Mouse (Mus musculus): ENCODE measurements around the gene Tekt5.

DNA sequence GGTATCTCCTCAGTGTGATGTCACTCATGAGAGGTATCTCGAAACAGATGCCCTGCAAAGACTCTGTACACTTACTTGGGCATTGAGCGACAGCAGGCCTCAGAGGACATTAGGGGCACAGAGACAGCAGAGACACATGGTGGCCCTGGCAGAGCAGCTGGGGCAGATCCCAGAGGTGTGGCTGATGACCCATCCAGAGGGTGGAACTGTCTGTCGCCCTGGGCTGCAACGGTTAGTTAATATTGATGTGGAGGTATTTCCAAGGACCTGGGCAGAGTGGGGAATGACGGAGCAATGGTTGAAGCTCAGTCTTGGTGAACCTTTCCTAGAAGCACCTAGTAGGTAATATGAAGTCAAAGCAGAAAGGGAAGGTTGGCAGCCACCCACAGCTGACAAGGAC lies 3.5 kb upstream of the Tekt5 start:
- TF ChIP-seq POLR2A (IDR thresholded peaks at IDR 0.05; ENCODE audit: low read depth, low read length) (no peak), CTCF (IDR thresholded peaks at IDR 0.05; ENCODE audit: borderline replicate concordance, insufficient read depth, low read length) (no peak)
